ENCODE assay signal across 20 mouse cellular contexts in genomic region chr12:9292656-9293055, GRCm38 (mm10).
DNase-seq lines count a peak whose midpoint lies in the region; TF ChIP-seq lines count a peak whose summit lies in the region.
"Had no signal": no experiment of that assay in that cellular context is flagged by ENCODE, and none has a peak within 500 bp of the region (broad histone marks: within the 10 kb centered on the region; RNA-seq: fewer than 3 reads in every experiment).

No protein-coding gene starts in this region.

- intact Hi-C loops in left cerebral cortex, postnatal 10 days (cut with DNase I), result no loop called here
- intact Hi-C loops in left cerebral cortex, adult 2 months (cut with DNase I), result no loop called here
- intact Hi-C loops in heart, postnatal 10 days (cut with DNase I), result no loop called here
- intact Hi-C loops in gastrocnemius, adult 2 months (cut with DNase I), result no loop called here

- peak; percentile 60 to 75 for DNase-seq in left cerebral cortex, adult 18-20 months (ENCODE audit: low spot score in 2 of 2)
- DNase-seq in left cerebral cortex, postnatal 10 days (ENCODE audit: extremely low spot score in 1 of 2, low spot score in 2 of 2), result no peak
- DNase-seq in left cerebral cortex, adult 2 months (ENCODE audit: extremely low spot score in 1 of 2, low spot score in 2 of 2), result peak; percentile 46 to 54
- peak; percentile 66 to 68 for DNase-seq in right cerebral cortex, adult 2 months (ENCODE audit: low spot score in 2 of 2)
- no peak for DNase-seq in heart, postnatal 10 days
- DNase-seq in thymus, postnatal 14 days, result no peak
- no peak for DNase-seq in gastrocnemius, adult 2 months
- DNase-seq: adrenal gland, postnatal 25 days; cerebellum, adult 9-10 months; kidney, adult 9 months; kidney, postnatal 14 days; layer of hippocampus, postnatal 36 days; thymus, adult 2 months had no signal

- no peak overlapping the region for H3K4me3 ChIP-seq in left cerebral cortex, adult 2 months
- H3K4me3 ChIP-seq in gastrocnemius, adult 2 months, result no peak overlapping the region
- H3K4me3 ChIP-seq: embryonic facial prominence, embryonic 15.5 days; forebrain, embryonic 15.5 days; limb, embryonic 15.5 days; lung, embryonic 15.5 days had no signal

- no peak for TF ChIP-seq CTCF in left cerebral cortex, adult 2 months (IDR thresholded peaks at IDR 0.05)
- no peak for TF ChIP-seq CTCF in gastrocnemius, adult 2 months (IDR thresholded peaks at IDR 0.05)

- H3K27ac ChIP-seq in left cerebral cortex, adult 2 months, result peak overlapping the region; percentile 53; the same call in 1 of the 2 replicates
- no peak overlapping the region for H3K27ac ChIP-seq in gastrocnemius, adult 2 months
- H3K27ac ChIP-seq: embryonic facial prominence, embryonic 15.5 days; forebrain, embryonic 15.5 days; hindbrain, postnatal 0 days; limb, embryonic 15.5 days; liver, embryonic 14.5 days; lung, embryonic 15.5 days; macrophage had no signal

Comparison
In these comparisons a context has a peak if more than half of its experiments do, and no peak if none do; other contexts are left out.
1. DNase-seq: peak in left cerebral cortex, adult 18-20 months (2 of 2), left cerebral cortex, adult 2 months (2 of 2) and right cerebral cortex, adult 2 months (2 of 2); none in left cerebral cortex, postnatal 10 days (0 of 2), heart, postnatal 10 days (0 of 2), thymus, postnatal 14 days (single experiment) and gastrocnemius, adult 2 months (single experiment).